Mouse (Mus musculus): ENCODE data around the gene Gimap7. TPM values are rescaled to one million over a fixed set of nuclear protein-coding genes. Genes with fewer than 3 reads are reported as not detected.

The Gimap7 gene
- polyA plus RNA-seq, 1 experiment from 2014 or later, result 0.10 TPM

Other genes starting within 250 kb of the Gimap7 start
- gene Atp6v0e2, start 181.0 kb upstream of the Gimap7 start, polyA plus RNA-seq (2015; fragmentation: Nextera tagmentation; extraction: Ambion mirVana), result 1.5 and 1.6 TPM in 2 replicates
- gene Lrrc61, start 163.8 kb upstream of the Gimap7 start, polyA plus RNA-seq (2015; fragmentation: Nextera tagmentation; extraction: Ambion mirVana), result 0.81 and 1.5 TPM in 2 replicates
- gene Rarres2, start 145.8 kb upstream of the Gimap7 start, polyA plus RNA-seq (2015; fragmentation: Nextera tagmentation; extraction: Ambion mirVana), result 8.4 and 10.0 TPM in 2 replicates
- not detected in 2 replicates for gene Gm45021, start 129.0 kb upstream of the Gimap7 start, polyA plus RNA-seq (2015; fragmentation: Nextera tagmentation; extraction: Ambion mirVana)
- gene Repin1, start 124.7 kb upstream of the Gimap7 start, polyA plus RNA-seq (2015; fragmentation: Nextera tagmentation; extraction: Ambion mirVana), result 8.1 and 10.4 TPM in 2 replicates
- not detected in 2 replicates for gene Gm44965, start 124.7 kb upstream of the Gimap7 start, polyA plus RNA-seq (2015; fragmentation: Nextera tagmentation; extraction: Ambion mirVana)
- gene Zfp775, start 116.6 kb upstream of the Gimap7 start, polyA plus RNA-seq (2015; fragmentation: Nextera tagmentation; extraction: Ambion mirVana), result 1.9 and 2.0 TPM in 2 replicates
- gene AI854703, start 91.9 kb upstream of the Gimap7 start, polyA plus RNA-seq (2015; fragmentation: Nextera tagmentation; extraction: Ambion mirVana), result 0.20 and 0.28 TPM in 2 replicates
- 0.73 and 0.93 TPM in 2 replicates for gene Gimap8, start 71.4 kb upstream of the Gimap7 start, polyA plus RNA-seq (2015; fragmentation: Nextera tagmentation; extraction: Ambion mirVana)
- 10.9 and 12.1 TPM in 2 replicates for gene Gimap9, start 42.5 kb upstream of the Gimap7 start, polyA plus RNA-seq (2015; fragmentation: Nextera tagmentation; extraction: Ambion mirVana)
- 11.6 and 12.3 TPM in 2 replicates for gene Gimap4, start 34.1 kb upstream of the Gimap7 start, polyA plus RNA-seq (2015; fragmentation: Nextera tagmentation; extraction: Ambion mirVana)
- 8.4 and 9.4 TPM in 2 replicates for gene Gimap6, start 10.4 kb upstream of the Gimap7 start, polyA plus RNA-seq (2015; fragmentation: Nextera tagmentation; extraction: Ambion mirVana)
- 1.6 TPM in 2 replicates for gene Gm28053, start within 50 bp of the Gimap7 start, polyA plus RNA-seq (2015; fragmentation: Nextera tagmentation; extraction: Ambion mirVana)
- 6.4 and 6.5 TPM in 2 replicates for gene Gimap1, start 20.4 kb downstream of the Gimap7 start, polyA plus RNA-seq (2015; fragmentation: Nextera tagmentation; extraction: Ambion mirVana)
- gene Gimap5, start 27.6 kb downstream of the Gimap7 start, polyA plus RNA-seq (2015; fragmentation: Nextera tagmentation; extraction: Ambion mirVana), result 2.8 and 3.3 TPM in 2 replicates
- gene Gimap3, start 52.2 kb downstream of the Gimap7 start, polyA plus RNA-seq (2015; fragmentation: Nextera tagmentation; extraction: Ambion mirVana), result 0.05 TPM in 1 of 2 replicates, not detected in the other
- gene Tmem176a, start 122.3 kb downstream of the Gimap7 start, polyA plus RNA-seq (2015; fragmentation: Nextera tagmentation; extraction: Ambion mirVana), result 72.2 and 77.0 TPM in 2 replicates
- 110 and 119 TPM in 2 replicates for gene Tmem176b, start 122.9 kb downstream of the Gimap7 start, polyA plus RNA-seq (2015; fragmentation: Nextera tagmentation; extraction: Ambion mirVana)
- not detected in 2 replicates for gene Aoc1, start 154.3 kb downstream of the Gimap7 start, polyA plus RNA-seq (2015; fragmentation: Nextera tagmentation; extraction: Ambion mirVana)
- not detected in 2 replicates for gene 1600015I10Rik, start 211.3 kb downstream of the Gimap7 start, polyA plus RNA-seq (2015; fragmentation: Nextera tagmentation; extraction: Ambion mirVana)

Data from liver, embryonic 13.5 days (tissue).